Mouse (Mus musculus) bone marrow, adult 2 months (tissue): ENCODE data around the gene Parva. TPM values are rescaled to one million over a fixed set of nuclear protein-coding genes. Genes with fewer than 3 reads are reported as not detected.

Source experiments
- H3K27ac ChIP-seq: fragments of 200-500 bp; 2 replicates; pipeline ENCODE4 v1.5.1; 2012; ENCODE audit warnings: low read depth, mild to moderate bottlenecking, control low read depth, inconsistent platforms, low read length; ENCODE audit not compliant: control insufficient read depth, poor library complexity, insufficient read depth
- H3K4me1 ChIP-seq: fragments of 200-500 bp; 2 replicates; pipeline ENCODE4 v1.6.1; 2011; ENCODE audit warnings: low read length; ENCODE audit not compliant: control insufficient read depth, insufficient read depth
- H3K4me3 ChIP-seq: fragments of 200-500 bp; replicated peaks from 2 replicates; pipeline ENCODE3; 2011; ENCODE audit warnings: mild to moderate bottlenecking, low read depth, low read length, control low read depth; ENCODE audit not compliant: control insufficient read depth
- CTCF ChIP-seq: fragments of 200-500 bp; IDR thresholded peaks from 2 replicates; pipeline ENCODE4 v1.5.1; 2011; ENCODE audit warnings: low read length, control low read depth; ENCODE audit not compliant: control insufficient read depth, insufficient read depth
- POLR2A ChIP-seq: fragments of 200-500 bp; IDR thresholded peaks from 2 replicates; pipeline ENCODE4 v1.6.1; 2011; ENCODE audit warnings: low read depth, mild to moderate bottlenecking, control low read depth, low read length, borderline replicate concordance; ENCODE audit not compliant: control insufficient read depth
- WGBS: fragments of 180-500 bp; shearing (Covaris S2); methylation state at CpG from one replicate; pipeline ENCODE4 v1.1.7; 2018; 5-methylcytosine and 5-hydroxymethylcytosine counted together
- polyA plus RNA-seq: library from polyadenylated mRNA; stranded (reverse); fragments of >200 nt; gene quantifications from 2 replicates; pipeline ENCODE4 v1.2.4, GENCODE M21; 2011; ENCODE audit warnings: low replicate concordance; ENCODE audit not compliant: missing spikeins, insufficient read depth, insufficient read length

Parva gene
- polyA plus RNA-seq, 1 experiment = 6.2 TPM

GRCm38 (mm10) chr7:112491737-112492136 lies 64.4 kb downstream of the Parva start:
- H3K4me3 ChIP-seq = no peak overlapping the region
- H3K27ac ChIP-seq = no peak overlapping the region
- H3K4me1 ChIP-seq = no peaks in the 10 kb centered on the region
- no peak for TF ChIP-seq POLR2A
- no peak for TF ChIP-seq CTCF
- WGBS = 93% methylated on average over 1 of the region's 1 CpGs

- 81% methylated on average over 8 of the region's 8 CpGs for WGBS
- Histone ChIP-seq H3K4me3 (no peak overlapping the region), H3K27ac (no peak overlapping the region), H3K4me1 (no peaks in the 10 kb centered on the region)
- TF ChIP-seq POLR2A (no peak), CTCF (no peak)
Observed at GRCm38 (mm10) chr7:112495950-112496349, 68.6 kb downstream of the Parva start.

- Histone ChIP-seq H3K4me1 (no peaks in the 10 kb centered on the region), H3K4me3 (no peak overlapping the region), H3K27ac (no peak overlapping the region)
- no peak for TF ChIP-seq POLR2A
- TF ChIP-seq CTCF = no peak
- 76% methylated on average over 7 of the region's 7 CpGs for WGBS
Observed at GRCm38 (mm10) chr7:112496921-112497320, 69.6 kb downstream of the Parva start.

- TF ChIP-seq CTCF = no peak
- no peak for TF ChIP-seq POLR2A
- Histone ChIP-seq H3K27ac (no peak overlapping the region), H3K4me1 (no peaks in the 10 kb centered on the region), H3K4me3 (no peak overlapping the region)
- WGBS = 74% methylated on average over 9 of the region's 9 CpGs
Observed at GRCm38 (mm10) chr7:112498591-112499301, 71.4 kb downstream of the Parva start.

- H3K4me1 ChIP-seq = no peaks in the 10 kb centered on the region
- TF ChIP-seq CTCF (no peak), POLR2A (no peak)
- WGBS = 29% methylated on average over 10 of the region's 10 CpGs
- H3K27ac ChIP-seq = no peak overlapping the region
- H3K4me3 ChIP-seq = no peak overlapping the region
Observed at GRCm38 (mm10) chr7:112499453-112500133, 72.3 kb downstream of the Parva start.

GRCm38 (mm10) chr7:112500134-112500490 lies 72.8 kb downstream of the Parva start:
- WGBS = 4% methylated on average over 7 of the region's 7 CpGs
- Histone ChIP-seq H3K4me1 (no peaks in the 10 kb centered on the region), H3K4me3 (no peak overlapping the region), H3K27ac (no peak overlapping the region)
- TF ChIP-seq POLR2A = no peak
- no peak for TF ChIP-seq CTCF

- Histone ChIP-seq H3K4me1 (no peaks in the 10 kb centered on the region), H3K4me3 (no peak overlapping the region), H3K27ac (no peak overlapping the region)
- TF ChIP-seq CTCF (no peak), POLR2A (no peak)
- 82% methylated on average over 18 of the region's 18 CpGs for WGBS
Observed at GRCm38 (mm10) chr7:112502050-112502809, 74.9 kb downstream of the Parva start.

- Histone ChIP-seq H3K4me1 (no peaks in the 10 kb centered on the region), H3K27ac (no peak overlapping the region), H3K4me3 (no peak overlapping the region)
- WGBS = 60% methylated on average over 5 of the region's 5 CpGs
- TF ChIP-seq POLR2A (no peak), CTCF (no peak)
Observed at GRCm38 (mm10) chr7:112502845-112503244, 75.5 kb downstream of the Parva start.
